Mouse (Mus musculus): ENCODE data around the gene Gm12248.

DNA sequence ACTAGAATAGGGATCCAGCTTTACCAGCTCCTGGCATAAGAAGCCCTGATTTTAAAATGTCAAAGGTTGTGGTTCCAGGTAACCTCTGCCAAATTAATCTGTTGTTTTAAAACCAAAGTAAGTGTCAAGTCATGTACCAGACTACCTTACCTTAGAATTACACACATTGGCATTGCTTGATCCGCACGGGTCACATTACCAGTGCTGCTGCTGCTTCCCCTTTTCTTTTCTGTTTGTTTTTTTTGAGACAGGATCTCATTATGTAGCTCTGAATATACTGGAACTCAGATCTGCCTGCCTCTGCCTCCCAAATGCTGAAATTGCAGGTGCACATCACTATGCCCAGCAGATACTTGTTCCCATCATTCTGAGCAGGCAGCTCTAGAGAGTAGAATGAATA lies 63.1 kb downstream of the Gm12248 start:
- TF ChIP-seq CTCF (IDR thresholded peaks at IDR 0.05; ENCODE audit: low read depth): no peak
- no peak for TF ChIP-seq EP300 (IDR thresholded peaks at IDR 0.05; ENCODE audit: low read depth)
